Mouse (Mus musculus) forebrain, embryonic 16.5 days (tissue): ENCODE data around the gene Aurkb. TPM values are rescaled to one million over a fixed set of nuclear protein-coding genes. Genes with fewer than 3 reads are reported as not detected.
"Not testable (repeated sequence)": the region's sequence is repeated elsewhere in the genome, so short reads cannot be mapped to it uniquely, and the experiment has no call there.

Source experiments
- ATAC-seq: fragments of 200-750 bp; cut with Nextera tagmentation; 2 replicates; pipeline ENCODE4 v1.8.0; 2017; ENCODE audit warnings: mild to moderate bottlenecking, moderate library complexity
- H3K27ac ChIP-seq: fragments of 300-500 bp; sonication (generic); 2 replicates; pipeline ENCODE4 v1.5.1; 2014; ENCODE audit warnings: low read length, control low read depth
- H3K27me3 ChIP-seq: fragments of 300-500 bp; sonication (generic); replicated peaks from 2 replicates; pipeline ENCODE4 v1.6.1; 2014; ENCODE audit warnings: low read length; ENCODE audit not compliant: control insufficient read depth, insufficient read depth
- H3K36me3 ChIP-seq: fragments of 300-500 bp; sonication (generic); 2 replicates; pipeline ENCODE4 v1.6.1; 2014; ENCODE audit not compliant: control insufficient read depth, insufficient read depth
- H3K4me1 ChIP-seq: fragments of 300-500 bp; sonication (generic); replicated peaks from 2 replicates; pipeline ENCODE4 v1.6.1; 2014; ENCODE audit warnings: low read length; ENCODE audit not compliant: control insufficient read depth, insufficient read depth
- H3K4me2 ChIP-seq: fragments of 300-500 bp; sonication (generic); 2 replicates; pipeline ENCODE4 v1.6.1; 2014; ENCODE audit warnings: mild to moderate bottlenecking, low read length, control low read depth
- H3K4me3 ChIP-seq: fragments of 300-500 bp; sonication (generic); replicated peaks from 2 replicates; pipeline ENCODE4 v1.5.1; 2014; ENCODE audit warnings: mild to moderate bottlenecking, low read length, control low read depth
- H3K9ac ChIP-seq: fragments of 300-500 bp; sonication (generic); replicated peaks from 2 replicates; pipeline ENCODE4 v1.6.1; 2014; ENCODE audit warnings: low read depth, low read length, control low read depth
- H3K9me3 ChIP-seq: fragments of 300-500 bp; sonication (generic); 2 replicates; pipeline ENCODE4 v1.6.1; 2016; ENCODE audit warnings: low read length; ENCODE audit not compliant: control insufficient read depth
- WGBS: fragments of 180-500 bp; shearing (Covaris S2); extraction: QIAGEN DNeasy Blood & Tissue Kit; methylation state at CpG from one replicate; pipeline ENCODE4 v1.1.7; 2014; 5-methylcytosine and 5-hydroxymethylcytosine counted together
- polyA plus RNA-seq: library from polyadenylated mRNA; unstranded; fragments of >200 nt; fragmentation: Nextera tagmentation; extraction: Ambion mirVana; gene quantifications from 2 replicates; pipeline ENCODE4 v1.2.1, GENCODE M21; 2015

Gene Aurkb
- polyA plus RNA-seq, 1 experiment from 2014 or later, result 56.7 TPM

GRCm38 (mm10) chr11:69092386-69092751 is 46.9 kb downstream of the Aurkb start:
- no peaks in the 10 kb centered on the region for H3K27me3 ChIP-seq
- H3K4me3 ChIP-seq, result no peak overlapping the region
- WGBS, result 0% methylated on average over 3 of the region's 3 CpGs
- H3K27ac ChIP-seq, result no peak overlapping the region
- no peak for ATAC-seq
- no peaks in the 10 kb centered on the region for H3K9me3 ChIP-seq
- no peak overlapping the region for H3K4me2 ChIP-seq
- no peak overlapping the region for H3K9ac ChIP-seq
- peaks cover 58% of the 10 kb centered on the region for H3K4me1 ChIP-seq
- 0 out of 2 replicates have a peak, but pooled peaks cover 2% of the 10 kb centered on the region for H3K36me3 ChIP-seq

DNA sequence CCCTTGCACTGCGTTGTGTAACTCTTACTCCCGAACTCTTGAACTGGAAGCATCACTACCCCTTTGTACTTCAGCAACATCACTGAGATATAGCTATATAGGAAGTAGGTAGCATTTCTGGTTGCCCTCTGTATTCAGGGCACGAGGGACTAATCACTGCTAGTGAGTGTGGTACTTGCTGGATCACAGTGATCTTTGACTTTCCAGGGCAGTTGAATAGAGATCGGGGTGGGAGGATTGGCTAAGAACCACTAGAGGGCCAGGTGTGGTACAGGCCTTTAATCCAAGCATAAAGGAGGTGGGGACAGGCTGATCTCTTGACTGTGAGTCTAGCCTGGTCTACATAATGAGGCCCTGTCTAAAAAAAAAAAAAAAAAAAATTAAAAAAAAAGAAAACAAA is 47.4 kb downstream of the Aurkb start:
- Histone ChIP-seq H3K9me3 (no peaks in the 10 kb centered on the region), H3K9ac (no peak overlapping the region), H3K27ac (no peak overlapping the region), H3K36me3 (0 out of 2 replicates have a peak, but pooled peaks cover 2% of the 10 kb centered on the region), H3K4me2 (no peak overlapping the region), H3K27me3 (no peaks in the 10 kb centered on the region), H3K4me1 (peaks cover 62% of the 10 kb centered on the region), H3K4me3 (no peak overlapping the region)
- ATAC-seq, result no peak
- 84% methylated on average over 4 of the region's 4 CpGs for WGBS

DNA sequence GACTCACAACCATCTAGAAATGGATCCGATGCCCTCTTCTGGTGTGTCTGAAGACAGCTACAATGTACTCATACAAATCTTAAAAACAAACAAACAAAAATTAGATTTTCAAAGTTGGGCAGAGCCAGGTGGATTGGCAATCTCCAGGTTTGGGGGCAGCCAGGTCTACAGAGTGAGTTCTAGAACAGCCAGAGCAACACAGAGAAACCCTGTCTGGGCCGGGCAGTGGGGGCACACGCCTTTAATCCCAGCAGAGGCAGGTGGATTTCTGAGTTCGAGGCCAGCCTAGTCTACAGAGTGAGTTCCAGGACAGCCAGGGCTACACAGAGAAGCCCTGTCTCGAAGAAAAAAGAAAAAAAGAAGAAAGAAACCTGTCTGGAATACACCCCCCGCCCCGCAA is 48.4 kb downstream of the Aurkb start:
- H3K27me3 ChIP-seq, ATAC-seq, H3K4me2 ChIP-seq, H3K9me3 ChIP-seq, H3K36me3 ChIP-seq, H3K4me3 ChIP-seq, H3K27ac ChIP-seq, H3K9ac ChIP-seq: not testable (repeated sequence)
- WGBS, result 90% methylated on average over 7 of the region's 7 CpGs
- peaks cover 69% of the 10 kb centered on the region for H3K4me1 ChIP-seq

DNA sequence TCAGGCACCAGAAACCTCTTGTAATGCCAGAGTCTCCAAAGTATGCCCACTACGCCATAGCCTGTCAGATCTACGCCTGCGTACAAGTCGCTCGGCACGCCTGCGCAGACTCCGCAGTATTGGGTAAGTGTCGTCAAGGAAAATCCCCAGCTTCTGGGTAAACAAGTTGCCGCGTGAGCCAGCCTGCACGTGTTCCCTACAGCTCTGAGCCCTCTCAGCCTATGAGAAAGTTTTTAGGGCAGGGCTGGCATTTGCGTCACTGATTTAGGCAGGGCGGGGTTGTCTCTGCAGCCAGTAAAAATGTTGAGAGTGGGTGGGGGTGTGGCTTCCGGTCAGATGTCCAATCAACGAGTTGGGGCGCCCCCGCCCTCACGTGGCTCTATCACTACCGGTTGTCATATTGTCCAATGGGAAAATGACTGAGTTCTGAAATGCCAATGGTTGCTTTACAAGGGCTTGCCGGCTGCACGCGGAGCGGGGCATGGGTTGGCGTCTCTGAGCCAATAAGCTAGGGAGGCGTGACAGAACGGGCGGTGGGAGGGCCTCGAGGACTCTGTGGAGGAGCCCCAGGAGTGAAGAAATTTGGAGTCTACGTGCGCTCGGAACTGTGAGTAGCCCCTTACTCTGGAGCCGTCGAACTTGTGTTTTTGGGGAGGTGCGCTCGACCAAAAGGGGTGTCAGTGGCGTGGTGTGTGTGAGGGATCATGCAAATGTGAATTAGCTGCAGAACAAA is 49.4 kb downstream of the Aurkb start, which contains the start of gene Per1:
Gene Per1, plus strand, starts transcription at position 521 of the 733 bp plus-strand sequence.
- H3K4me2 ChIP-seq, result peak within 1 kb of the TSS; percentile 75
- H3K4me1 ChIP-seq, result peaks cover 69% of the 10 kb centered on the region
- WGBS, result under 1% methylated on average over 37 of the region's 37 CpGs
- peak; percentile 94 for ATAC-seq
- H3K9me3 ChIP-seq, result no peaks in the 10 kb centered on the region
- no peaks in the 10 kb centered on the region for H3K27me3 ChIP-seq
- H3K9ac ChIP-seq, result peak within 1 kb of the TSS; percentile 47
- H3K4me3 ChIP-seq, result peak within 1 kb of the TSS; percentile 46
- H3K36me3 ChIP-seq, result 0 out of 2 replicates have a peak, but pooled peaks cover 2% of the 10 kb centered on the region
- H3K27ac ChIP-seq, result peak within 1 kb of the TSS; percentile 64

GRCm38 (mm10) chr11:69095511-69096231 is 50.2 kb downstream of the Aurkb start:
- Histone ChIP-seq H3K4me2 (peak overlapping the region; percentile 75), H3K36me3 (no peaks in the 10 kb centered on the region), H3K27me3 (no peaks in the 10 kb centered on the region), H3K4me3 (peak overlapping the region; percentile 46), H3K27ac (peak overlapping the region; percentile 64), H3K4me1 (peaks cover 68% of the 10 kb centered on the region), H3K9me3 (no peaks in the 10 kb centered on the region), H3K9ac (peak overlapping the region; percentile 47)
- ATAC-seq, result no peak
- 3% methylated on average over 27 of the region's 27 CpGs for WGBS

DNA sequence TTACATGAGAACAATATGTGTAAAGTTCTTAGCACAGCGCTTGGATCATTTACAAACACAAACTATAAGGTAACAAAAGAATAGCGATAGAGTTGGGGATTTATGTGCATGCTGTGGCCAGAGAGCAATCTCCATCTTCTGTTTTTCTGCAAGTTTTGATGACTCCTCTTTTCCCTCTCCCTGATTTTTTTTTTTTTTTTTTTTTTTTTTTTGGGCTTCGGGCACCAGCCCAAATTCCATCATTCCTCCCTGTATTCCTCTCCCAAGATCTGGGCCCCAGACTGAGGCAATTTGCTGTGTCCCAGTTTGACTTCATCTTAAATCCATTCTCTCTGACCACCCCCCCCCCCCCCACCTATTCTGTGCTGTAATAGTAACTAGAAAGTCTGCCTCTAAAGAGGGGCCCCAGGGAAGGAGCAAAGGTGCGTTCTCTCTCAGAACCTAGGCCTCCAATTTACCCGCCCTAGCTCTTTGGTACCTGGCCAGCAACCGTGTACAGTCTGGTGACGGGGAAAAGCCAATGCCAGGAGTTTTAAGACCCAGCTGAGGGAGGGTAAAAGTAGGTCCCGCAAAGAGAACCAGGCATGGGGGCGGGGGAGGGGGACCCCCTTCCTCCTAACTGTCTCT is 51.0 kb downstream of the Aurkb start:
- WGBS, result 10% methylated on average over 9 of the region's 9 CpGs
- Histone ChIP-seq H3K9me3 (no peaks in the 10 kb centered on the region), H3K36me3 (peaks cover 2% of the 10 kb centered on the region; the same call in 1 of the 2 replicates), H3K4me3 (peak overlapping the region; percentile 31), H3K27me3 (no peaks in the 10 kb centered on the region), H3K4me1 (peaks cover 66% of the 10 kb centered on the region), H3K9ac (peak overlapping the region; percentile 47), H3K27ac (peak overlapping the region; percentile 87), H3K4me2 (peak overlapping the region; percentile 75)
- ATAC-seq, result no peak

DNA sequence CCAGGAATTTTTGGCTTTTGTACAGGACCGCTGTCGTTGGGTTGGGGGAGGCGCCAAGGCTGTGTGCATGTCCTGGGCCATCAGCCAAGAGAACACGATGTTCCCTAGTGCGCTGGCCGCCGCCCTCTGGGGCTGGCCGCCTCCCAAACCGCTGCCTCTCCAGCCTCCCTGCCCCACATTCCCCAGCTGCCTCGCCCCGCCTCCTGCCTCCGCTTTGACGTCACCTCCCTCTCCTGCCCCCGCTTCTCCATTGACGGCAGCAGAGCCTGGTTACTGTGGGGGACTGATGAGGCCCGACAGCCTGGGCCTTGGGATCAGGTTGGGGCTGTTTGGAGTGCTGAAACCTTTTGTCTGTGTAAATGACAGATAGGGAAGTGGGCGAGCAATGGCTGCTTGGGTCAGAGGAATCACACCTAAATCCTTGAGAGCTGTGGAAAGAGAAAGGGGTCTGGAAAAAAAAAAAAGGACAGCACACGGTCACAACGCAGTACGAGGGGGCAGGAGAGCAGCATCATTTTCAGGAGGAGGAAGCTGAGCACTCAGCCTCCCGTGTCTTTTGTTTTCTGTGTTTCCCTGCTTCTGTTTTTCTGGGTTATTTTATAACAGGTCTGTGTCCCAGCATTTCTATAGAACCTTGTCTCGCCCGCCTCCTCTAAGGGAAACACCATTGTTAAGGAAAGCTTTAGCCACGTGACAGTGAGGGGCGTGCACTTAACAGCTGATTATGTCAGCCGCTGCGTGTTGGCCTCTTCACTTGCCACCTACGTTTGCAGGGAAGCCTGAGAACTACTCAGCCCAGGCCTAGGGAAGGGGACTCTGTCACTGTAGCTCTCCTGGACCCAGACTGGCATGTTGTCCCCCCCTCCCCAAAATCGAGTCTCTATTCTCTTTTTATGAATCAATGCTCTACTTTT is 51.8 kb downstream of the Aurkb start:
- 1% methylated on average over 29 of the region's 29 CpGs for WGBS
- H3K4me1 ChIP-seq, result peaks cover 60% of the 10 kb centered on the region

GRCm38 (mm10) chr11:69098039-69098761 is 52.8 kb downstream of the Aurkb start:
- Histone ChIP-seq H3K27ac (peak overlapping the region; percentile 87), H3K4me2 (peak overlapping the region; percentile 78), H3K9me3 (no peaks in the 10 kb centered on the region), H3K9ac (peak overlapping the region; percentile 67), H3K4me3 (peak overlapping the region; percentile 53), H3K27me3 (no peaks in the 10 kb centered on the region), H3K36me3 (peaks cover 7% of the 10 kb centered on the region), H3K4me1 (peaks cover 60% of the 10 kb centered on the region)
- ATAC-seq, result no peak
- WGBS, result 16% methylated on average over 8 of the region's 8 CpGs

More for the DNA sequence above, 51.8 kb downstream of the Aurkb start:
- Histone ChIP-seq H3K9ac (peak overlapping the region; percentile 47), H3K27ac (peak overlapping the region; percentile 87), H3K36me3 (peaks cover 6% of the 10 kb centered on the region; the same call in 1 of the 2 replicates), H3K4me2 (peak overlapping the region; percentile 61), H3K9me3 (no peaks in the 10 kb centered on the region), H3K4me3 (peak overlapping the region; percentile 31), H3K27me3 (no peaks in the 10 kb centered on the region)
- no peak for ATAC-seq
